Mouse (Mus musculus): ENCODE results near the gene E030018B13Rik. TPM values are rescaled to one million over a fixed set of nuclear protein-coding genes. Genes with fewer than 3 reads are reported as not detected.
A peak's percentile ranks its signal among the peaks of the same experiment; 100 is the strongest.

The E030018B13Rik gene
- polyA plus RNA-seq, 1 experiment from 2014 or later, result not detected

GRCm38 (mm10) chr7:63885025-63885424, 31.6 kb upstream of the E030018B13Rik start:
- H3K4me2 ChIP-seq (ENCODE audit: low read length), result no peak overlapping the region
- H3K4me1 ChIP-seq (ENCODE audit: control insufficient read depth, insufficient read depth, low read depth, low read length), result no peaks in the 10 kb centered on the region
- peaks cover 4% of the 10 kb centered on the region for H3K36me3 ChIP-seq (ENCODE audit: control insufficient read depth, insufficient read depth, low read length)
- no peak; the same call in 1 of the 2 replicates for ATAC-seq
- H3K27ac ChIP-seq (ENCODE audit: low read depth, low read length), result no peak overlapping the region
- no peaks in the 10 kb centered on the region for H3K27me3 ChIP-seq (replicated peaks; ENCODE audit: control insufficient read depth, insufficient read depth, low read length)
- WGBS, result 90% methylated on average over 7 of the region's 7 CpGs
- H3K4me3 ChIP-seq (ENCODE audit: low read length), result no peak overlapping the region
- no peaks in the 10 kb centered on the region for H3K9me3 ChIP-seq (ENCODE audit: control insufficient read depth, low read length)
- no peak overlapping the region for H3K9ac ChIP-seq (ENCODE audit: low read depth, low read length)

DNA sequence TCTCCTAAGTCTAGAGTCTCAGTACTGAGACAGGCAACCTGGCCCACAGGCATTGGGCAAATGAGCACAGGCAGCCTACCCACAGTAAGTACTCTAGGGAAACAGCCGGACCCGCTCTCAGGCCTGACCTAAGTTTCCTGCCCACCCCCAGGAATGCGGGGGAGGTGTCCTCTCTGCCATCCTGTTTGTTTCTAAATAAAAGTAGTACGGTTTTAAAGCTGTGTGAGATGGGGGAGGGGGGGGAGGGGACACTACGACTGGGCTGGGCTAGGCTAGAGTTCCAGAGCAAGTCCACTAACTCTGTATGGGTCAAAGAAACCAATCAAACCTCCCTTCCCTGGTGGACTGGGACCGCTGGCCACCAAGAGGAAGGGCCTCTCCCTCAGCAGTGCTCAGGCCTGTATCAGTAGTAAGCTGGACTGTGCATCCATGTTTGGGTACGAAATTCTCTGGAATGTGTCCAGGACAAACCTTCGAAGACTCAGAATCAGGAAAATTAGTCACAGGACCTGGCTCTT, 29.6 kb upstream of the E030018B13Rik start:
- H3K9me3 ChIP-seq (ENCODE audit: control insufficient read depth, low read length), result no peaks in the 10 kb centered on the region
- no peaks in the 10 kb centered on the region for H3K4me1 ChIP-seq (ENCODE audit: control insufficient read depth, insufficient read depth, low read depth, low read length)
- H3K36me3 ChIP-seq (ENCODE audit: control insufficient read depth, insufficient read depth, low read length), result peaks cover 8% of the 10 kb centered on the region
- no peak overlapping the region for H3K4me3 ChIP-seq (ENCODE audit: low read length)
- ATAC-seq, result no peak
- no peak overlapping the region for H3K27ac ChIP-seq (ENCODE audit: low read depth, low read length)
- no peak overlapping the region for H3K9ac ChIP-seq (ENCODE audit: low read depth, low read length)
- H3K4me2 ChIP-seq (ENCODE audit: low read length), result no peak overlapping the region
- 67% methylated on average over 8 of the region's 8 CpGs for WGBS
- H3K27me3 ChIP-seq (replicated peaks; ENCODE audit: control insufficient read depth, insufficient read depth, low read length), result no peaks in the 10 kb centered on the region

- 87% methylated on average over 10 of the region's 10 CpGs for whole genome bisulfite sequencing
Observed at GRCm38 (mm10) chr7:63887602-63888123, 29.0 kb upstream of the E030018B13Rik start.

DNA sequence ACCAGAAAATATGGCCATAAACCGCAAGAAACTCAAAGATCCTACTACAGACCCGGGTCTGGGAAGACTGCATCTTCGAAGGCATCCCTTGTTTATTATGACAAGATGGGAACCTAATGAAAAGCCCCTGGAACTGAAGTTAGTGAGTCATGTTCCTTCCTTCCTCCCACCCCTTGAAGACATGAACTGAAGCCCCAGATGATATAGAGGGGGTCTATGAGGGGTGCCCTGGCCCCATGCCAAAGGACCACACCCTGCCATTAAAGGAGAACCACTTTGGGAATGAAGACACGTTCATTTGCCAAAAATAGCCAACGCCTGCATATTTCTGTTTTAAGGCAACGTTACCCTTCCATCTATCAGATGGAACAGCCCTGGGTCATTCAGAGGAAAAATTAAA, 28.0 kb upstream of the E030018B13Rik start:
- Histone ChIP-seq H3K27ac (ENCODE audit: low read depth, low read length) (no peak overlapping the region), H3K36me3 (ENCODE audit: control insufficient read depth, insufficient read depth, low read length) (peaks cover 8% of the 10 kb centered on the region), H3K9me3 (ENCODE audit: control insufficient read depth, low read length) (no peaks in the 10 kb centered on the region), H3K4me2 (ENCODE audit: low read length) (no peak overlapping the region), H3K27me3 (replicated peaks; ENCODE audit: control insufficient read depth, insufficient read depth, low read length) (no peaks in the 10 kb centered on the region), H3K4me3 (ENCODE audit: low read length) (no peak overlapping the region), H3K9ac (ENCODE audit: low read depth, low read length) (no peak overlapping the region), H3K4me1 (ENCODE audit: control insufficient read depth, insufficient read depth, low read depth, low read length) (peaks cover 4% of the 10 kb centered on the region; the same call in 1 of the 2 replicates)
- no peak for ATAC-seq
- 77% methylated on average over 6 of the region's 6 CpGs for WGBS

More at GRCm38 (mm10) chr7:63887602-63888123, 29.0 kb upstream of the E030018B13Rik start:
- no peak overlapping the region for H3K27ac ChIP-seq (ENCODE audit: low read depth, low read length)
- H3K27me3 ChIP-seq (replicated peaks; ENCODE audit: control insufficient read depth, insufficient read depth, low read length), result no peaks in the 10 kb centered on the region
- H3K4me2 ChIP-seq (ENCODE audit: low read length), result no peak overlapping the region
- peaks cover 8% of the 10 kb centered on the region for H3K36me3 ChIP-seq (ENCODE audit: control insufficient read depth, insufficient read depth, low read length)
- no peak for ATAC-seq
- H3K4me1 ChIP-seq (ENCODE audit: control insufficient read depth, insufficient read depth, low read depth, low read length), result no peaks in the 10 kb centered on the region
- H3K9ac ChIP-seq (ENCODE audit: low read depth, low read length), result no peak overlapping the region
- no peak overlapping the region for H3K4me3 ChIP-seq (ENCODE audit: low read length)
- no peaks in the 10 kb centered on the region for H3K9me3 ChIP-seq (ENCODE audit: control insufficient read depth, low read length)

DNA sequence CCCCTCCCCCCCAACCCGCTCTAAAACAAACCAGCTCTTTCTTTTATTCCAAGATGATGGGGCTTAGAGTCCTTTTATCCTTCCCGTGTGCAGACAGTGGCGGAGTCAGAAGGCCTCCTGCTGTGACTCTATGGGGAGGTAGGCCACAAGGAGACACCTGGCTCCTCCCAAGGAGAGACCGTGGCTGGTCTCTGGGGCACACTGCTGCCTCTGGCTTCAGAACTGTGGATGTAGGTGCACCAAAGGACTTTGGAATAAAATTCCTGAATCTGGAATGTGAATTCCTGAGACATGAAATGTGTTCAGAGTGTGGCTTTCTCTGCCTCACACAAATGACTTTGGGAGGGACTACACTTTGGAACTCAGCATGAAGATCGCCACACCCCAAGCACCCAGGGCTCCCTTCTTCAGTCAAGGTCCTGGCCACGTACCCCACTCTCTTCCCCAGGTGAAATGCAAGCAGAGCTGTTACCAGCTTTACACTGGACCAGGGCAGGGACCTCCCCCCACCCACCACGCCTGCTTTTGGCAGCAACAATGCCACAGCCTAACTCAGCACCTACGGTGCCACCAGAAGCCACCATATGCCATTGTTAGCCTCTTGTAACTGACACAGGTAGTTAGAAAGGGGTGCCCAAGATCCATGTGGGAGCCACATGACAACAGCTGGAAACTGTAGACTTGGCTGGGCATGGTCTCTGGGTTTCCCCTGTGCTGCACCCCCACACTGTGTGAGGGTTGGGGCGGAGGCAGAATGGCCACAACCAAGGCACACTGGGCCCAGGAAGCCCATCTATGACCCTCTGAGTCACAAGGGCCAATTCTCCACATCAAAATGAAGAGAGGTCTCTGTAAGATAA, 27.3 kb upstream of the E030018B13Rik start:
- no peaks in the 10 kb centered on the region for H3K9me3 ChIP-seq (ENCODE audit: control insufficient read depth, low read length)
- H3K27ac ChIP-seq (ENCODE audit: low read depth, low read length), result no peak overlapping the region
- H3K27me3 ChIP-seq (replicated peaks; ENCODE audit: control insufficient read depth, insufficient read depth, low read length), result no peaks in the 10 kb centered on the region
- H3K4me3 ChIP-seq (ENCODE audit: low read length), result no peak overlapping the region
- WGBS, result 73% methylated on average over 9 of the region's 9 CpGs
- H3K4me1 ChIP-seq (ENCODE audit: control insufficient read depth, insufficient read depth, low read depth, low read length), result peaks cover 4% of the 10 kb centered on the region; the same call in 1 of the 2 replicates
- H3K36me3 ChIP-seq (ENCODE audit: control insufficient read depth, insufficient read depth, low read length), result peaks cover 8% of the 10 kb centered on the region
- H3K9ac ChIP-seq (ENCODE audit: low read depth, low read length), result no peak overlapping the region
- ATAC-seq, result no peak
- no peak overlapping the region for H3K4me2 ChIP-seq (ENCODE audit: low read length)

GRCm38 (mm10) chr7:63891488-63892075, 25.1 kb upstream of the E030018B13Rik start:
- peaks cover 9% of the 10 kb centered on the region for H3K4me1 ChIP-seq (ENCODE audit: control insufficient read depth, insufficient read depth, low read depth, low read length)
- 77% methylated on average over 43 of the region's 43 CpGs for WGBS
- H3K27me3 ChIP-seq (replicated peaks; ENCODE audit: control insufficient read depth, insufficient read depth, low read length), result no peaks in the 10 kb centered on the region
- H3K9ac ChIP-seq (ENCODE audit: low read depth, low read length), result no peak overlapping the region
- no peak overlapping the region for H3K4me3 ChIP-seq (ENCODE audit: low read length)
- no peak for ATAC-seq
- H3K4me2 ChIP-seq (ENCODE audit: low read length), result no peak overlapping the region
- H3K36me3 ChIP-seq (ENCODE audit: control insufficient read depth, insufficient read depth, low read length), result peaks cover 8% of the 10 kb centered on the region
- H3K9me3 ChIP-seq (ENCODE audit: control insufficient read depth, low read length), result no peaks in the 10 kb centered on the region
- H3K27ac ChIP-seq (ENCODE audit: low read depth, low read length), result no peak overlapping the region

GRCm38 (mm10) chr7:63893201-63893600, 23.5 kb upstream of the E030018B13Rik start:
- Histone ChIP-seq H3K9ac (ENCODE audit: low read depth, low read length) (no peak overlapping the region), H3K36me3 (ENCODE audit: control insufficient read depth, insufficient read depth, low read length) (peaks cover 8% of the 10 kb centered on the region), H3K4me1 (ENCODE audit: control insufficient read depth, insufficient read depth, low read depth, low read length) (peaks cover 21% of the 10 kb centered on the region), H3K9me3 (ENCODE audit: control insufficient read depth, low read length) (no peaks in the 10 kb centered on the region), H3K4me2 (ENCODE audit: low read length) (no peak overlapping the region), H3K4me3 (ENCODE audit: low read length) (no peak overlapping the region), H3K27me3 (replicated peaks; ENCODE audit: control insufficient read depth, insufficient read depth, low read length) (no peaks in the 10 kb centered on the region), H3K27ac (ENCODE audit: low read depth, low read length) (no peak overlapping the region)
- ATAC-seq, result no peak
- 73% methylated on average over 5 of the region's 5 CpGs for WGBS

DNA sequence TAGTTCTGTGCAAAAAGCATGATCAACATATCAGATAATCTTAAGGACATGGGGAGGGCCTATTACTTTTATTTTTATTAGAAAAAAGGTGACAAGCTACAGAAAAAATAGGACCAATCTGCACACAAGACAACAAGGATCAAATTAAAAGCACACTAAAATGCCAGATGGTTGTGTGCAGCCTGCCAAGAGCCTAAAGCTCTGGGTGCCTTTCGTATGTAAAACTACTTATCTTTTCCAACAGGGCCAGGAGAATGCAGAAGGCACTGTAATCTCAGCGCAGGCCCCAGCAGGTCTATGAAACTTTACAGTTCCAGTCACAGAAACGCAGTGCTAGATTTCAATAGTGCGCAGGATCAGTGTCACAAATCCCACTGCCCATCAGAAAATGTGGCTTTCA, 22.9 kb upstream of the E030018B13Rik start:
- Histone ChIP-seq H3K36me3 (ENCODE audit: control insufficient read depth, insufficient read depth, low read length) (peaks cover 8% of the 10 kb centered on the region), H3K27me3 (replicated peaks; ENCODE audit: control insufficient read depth, insufficient read depth, low read length) (no peaks in the 10 kb centered on the region), H3K27ac (ENCODE audit: low read depth, low read length) (peak overlapping the region; percentile 32; the same call in 1 of the 2 replicates), H3K4me1 (ENCODE audit: control insufficient read depth, insufficient read depth, low read depth, low read length) (peaks cover 21% of the 10 kb centered on the region), H3K9ac (ENCODE audit: low read depth, low read length) (no peak overlapping the region), H3K4me3 (ENCODE audit: low read length) (no peak overlapping the region), H3K9me3 (ENCODE audit: control insufficient read depth, low read length) (no peaks in the 10 kb centered on the region), H3K4me2 (ENCODE audit: low read length) (no peak overlapping the region)
- WGBS, result 57% methylated on average over 4 of the region's 4 CpGs
- ATAC-seq, result no peak

GRCm38 (mm10) chr7:63894662-63895061, 22.0 kb upstream of the E030018B13Rik start:
- Histone ChIP-seq H3K9me3 (ENCODE audit: control insufficient read depth, low read length) (no peaks in the 10 kb centered on the region), H3K36me3 (ENCODE audit: control insufficient read depth, insufficient read depth, low read length) (peaks cover 8% of the 10 kb centered on the region), H3K4me2 (ENCODE audit: low read length) (no peak overlapping the region), H3K9ac (ENCODE audit: low read depth, low read length) (no peak overlapping the region), H3K27me3 (replicated peaks; ENCODE audit: control insufficient read depth, insufficient read depth, low read length) (no peaks in the 10 kb centered on the region), H3K4me1 (ENCODE audit: control insufficient read depth, insufficient read depth, low read depth, low read length) (peaks cover 21% of the 10 kb centered on the region), H3K27ac (ENCODE audit: low read depth, low read length) (no peak overlapping the region), H3K4me3 (ENCODE audit: low read length) (no peak overlapping the region)
- 64% methylated on average over 4 of the region's 4 CpGs for WGBS
- no peak for ATAC-seq

Measured in hindbrain, embryonic 16.5 days (tissue).